Comparison of ENCODE assay signal across 8 mouse cellular contexts in the genomic region with DNA sequence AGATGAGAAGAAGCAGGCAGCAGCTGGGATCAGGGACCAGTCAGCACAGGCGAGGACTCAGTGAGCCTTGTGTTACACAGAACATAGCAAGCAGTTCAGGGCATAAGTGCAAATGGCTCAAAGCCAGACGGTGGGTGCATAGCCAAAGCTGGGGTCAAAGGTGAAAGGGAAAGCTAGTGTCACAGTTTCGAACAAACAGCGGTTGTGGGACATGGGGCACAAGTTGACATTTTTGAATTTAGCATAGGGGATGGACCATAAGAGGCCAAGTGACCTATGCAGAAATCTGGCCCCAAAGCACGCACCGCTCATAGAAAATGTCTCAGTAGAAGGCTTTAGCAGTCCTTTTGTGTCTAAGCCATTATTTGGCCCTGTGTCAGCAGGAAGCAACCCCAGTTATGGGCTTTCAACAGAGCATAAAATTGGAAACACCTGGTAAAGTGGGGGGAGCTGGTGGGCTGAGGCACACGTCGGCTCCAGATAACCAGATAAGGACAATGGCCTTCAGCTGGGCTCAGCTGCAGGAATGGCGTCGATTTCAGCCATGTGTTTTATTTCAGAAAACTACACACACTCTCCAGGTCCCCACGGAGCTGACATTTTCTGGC.
A peak's percentile ranks its signal among the peaks of the same experiment; 100 is the strongest.
DNase-seq lines count a peak whose midpoint lies in the region; ATAC-seq and TF ChIP-seq lines count a peak whose summit lies in the region.

No protein-coding gene starts in this region.

- peak overlapping the region; percentile 29; the same call in 1 of the 2 replicates for H3K27ac ChIP-seq in forebrain, postnatal 0 days (ENCODE audit: low read depth, low read length)

- TF ChIP-seq CTCF in forebrain, postnatal 0 days (IDR thresholded peaks at IDR 0.05; ENCODE audit: low read depth), result no peak

- H3K9ac ChIP-seq in forebrain, postnatal 0 days, result no peak overlapping the region

- H3K4me3 ChIP-seq in forebrain, postnatal 0 days (ENCODE audit: low read depth, low read length), result no peak overlapping the region

- no peaks in the 10 kb centered on the region for H3K9me3 ChIP-seq in forebrain, postnatal 0 days (ENCODE audit: low read length)

- H3K36me3 ChIP-seq in forebrain, postnatal 0 days (ENCODE audit: insufficient read depth), result 0 out of 2 replicates have a peak, but pooled peaks cover 2% of the 10 kb centered on the region

- H3K4me1 ChIP-seq in forebrain, postnatal 0 days (ENCODE audit: insufficient read depth), result no peaks in the 10 kb centered on the region; the same call in 1 of the 2 replicates

- DNase-seq in cerebellum, postnatal 10 days, result peak; percentile 48 to 54
- DNase-seq in cerebellum, adult 9-10 months, result no peak
- no peak for DNase-seq in forebrain, postnatal 0 days
- DNase-seq in kidney, adult 9 months, result peak; percentile 73
- DNase-seq in lung, postnatal 36 days, result peak; percentile 12
- no peak for DNase-seq in gastrocnemius, postnatal 25 days
- no peak for DNase-seq in gastrocnemius, adult 8-10 months (ENCODE audit: low spot score in 2 of 2)
- DNase-seq in right cerebral cortex, postnatal 10 days (ENCODE audit: low spot score in 2 of 2), result no peak

- 36% methylated on average over 11 of the region's 11 CpGs for WGBS in forebrain, postnatal 0 days

- ATAC-seq in forebrain, postnatal 0 days, result no peak

- no peaks in the 10 kb centered on the region for H3K27me3 ChIP-seq in forebrain, postnatal 0 days (ENCODE audit: insufficient read depth, low read length)

- H3K4me2 ChIP-seq in forebrain, postnatal 0 days (ENCODE audit: low read depth), result no peak overlapping the region

Comparison
In these comparisons a context has a peak if more than half of its experiments do, and no peak if none do; other contexts are left out.
1. DNase-seq: peak in cerebellum, postnatal 10 days (2 of 2), kidney, adult 9 months (single experiment) and lung, postnatal 36 days (single experiment); none in cerebellum, adult 9-10 months (single experiment), forebrain, postnatal 0 days (single experiment), gastrocnemius, postnatal 25 days (single experiment), gastrocnemius, adult 8-10 months (0 of 2) and right cerebral cortex, postnatal 10 days (0 of 2).